ENCODE assay signal across 8 mouse cellular contexts in genomic region chr4:119865827-119866455, GRCm38 (mm10).
A peak's percentile ranks its signal among the peaks of the same experiment; 100 is the strongest.
DNase-seq lines count a peak whose midpoint lies in the region; ATAC-seq and TF ChIP-seq lines count a peak whose summit lies in the region.

No protein-coding gene starts in this region.

- peak; percentile 14 for DNase-seq in adrenal gland, postnatal 10 days
- DNase-seq in adrenal gland, postnatal 4 days (ENCODE audit: low spot score in 2 of 2): no peak
- no peak for DNase-seq in limb, embryonic 10.5 days (ENCODE audit: low spot score)
- peak; percentile 27 to 40 for DNase-seq in heart, postnatal 14 days
- no peak for DNase-seq in left cerebral cortex, adult 11 months (ENCODE audit: low spot score)

- H3K9ac ChIP-seq in limb, embryonic 13.5 days: no peak overlapping the region

- H3K4me1 ChIP-seq in limb, embryonic 13.5 days: peaks cover 8% of the 10 kb centered on the region
- no peaks in the 10 kb centered on the region for H3K4me1 ChIP-seq in limb, embryonic 10.5 days
- peaks cover 44% of the 10 kb centered on the region for H3K4me1 ChIP-seq in olfactory bulb, adult 2 months (ENCODE audit: control insufficient read depth, insufficient read depth, low read length)

- TF ChIP-seq POLR2A in olfactory bulb, adult 2 months (IDR thresholded peaks at IDR 0.05; ENCODE audit: insufficient read depth, low read depth, low read length): no peak

- no peak overlapping the region for H3K27ac ChIP-seq in limb, embryonic 13.5 days
- no peak overlapping the region for H3K27ac ChIP-seq in limb, embryonic 10.5 days
- peak overlapping the region; percentile 91 for H3K27ac ChIP-seq in olfactory bulb, adult 2 months (ENCODE audit: insufficient read depth, low read depth, low read length)

- 0 out of 2 replicates have a peak, but pooled peaks cover 2% of the 10 kb centered on the region for H3K27me3 ChIP-seq in limb, embryonic 13.5 days
- H3K27me3 ChIP-seq in limb, embryonic 10.5 days (ENCODE audit: low read depth, poor library complexity, severe bottlenecking): no peaks in the 10 kb centered on the region; the same call in 1 of the 2 replicates

- no peaks in the 10 kb centered on the region for H3K36me3 ChIP-seq in limb, embryonic 13.5 days
- no peaks in the 10 kb centered on the region for H3K36me3 ChIP-seq in limb, embryonic 10.5 days

- no peak overlapping the region for H3K4me3 ChIP-seq in limb, embryonic 13.5 days
- no peak overlapping the region for H3K4me3 ChIP-seq in limb, embryonic 10.5 days
- no peak overlapping the region for H3K4me3 ChIP-seq in olfactory bulb, adult 2 months (ENCODE audit: insufficient read depth, low read depth, low read length)

- H3K9me3 ChIP-seq in limb, embryonic 13.5 days: no peaks in the 10 kb centered on the region
- H3K9me3 ChIP-seq in limb, embryonic 10.5 days (replicated peaks): no peaks in the 10 kb centered on the region

- 50% methylated on average over 3 of the region's 3 CpGs for WGBS in limb, embryonic 13.5 days
- 76% methylated on average over 3 of the region's 3 CpGs for whole genome bisulfite sequencing in limb, embryonic 10.5 days
- WGBS in olfactory bulb, adult 2 months: 16% methylated on average over 3 of the region's 3 CpGs

- no peak overlapping the region for H3K4me2 ChIP-seq in limb, embryonic 13.5 days (replicated peaks)

- ATAC-seq in limb, embryonic 13.5 days (ENCODE audit: low FRiP score, low read depth): 0 out of 2 replicates have a peak, but pooled peaks have one; percentile 28
- no peak for ATAC-seq in erythroid progenitor cell, adult 5-6 weeks (replicated peaks; ENCODE audit: low FRiP score, poor library complexity, severe bottlenecking)

- intact Hi-C loops in heart, postnatal 14 days (cut with DNase I): no loop called here

- no peak for TF ChIP-seq CTCF in olfactory bulb, adult 2 months (IDR thresholded peaks at IDR 0.05; ENCODE audit: insufficient read depth, low read depth, low read length)

Comparison
In these comparisons a context has a peak if more than half of its experiments do, and no peak if none do; other contexts are left out.
1. DNase-seq: peak in adrenal gland, postnatal 10 days (single experiment) and heart, postnatal 14 days (2 of 2); none in adrenal gland, postnatal 4 days (0 of 2), limb, embryonic 10.5 days (single experiment) and left cerebral cortex, adult 11 months (single experiment).